Mouse (Mus musculus) hindbrain, embryonic 11.5 days (tissue): ENCODE measurements around the gene Uqcr11. TPM values are rescaled to one million over a fixed set of nuclear protein-coding genes. Genes with fewer than 3 reads are reported as not detected.
A peak's percentile ranks its signal among the peaks of the same experiment; 100 is the strongest.

Experiments used
- ATAC-seq: fragments of 200-750 bp; cut with Nextera tagmentation; 2 replicates; pipeline ENCODE4 v1.8.0; 2017; ENCODE audit warnings: mild to moderate bottlenecking, moderate TSS enrichment, moderate library complexity; ENCODE audit not compliant: low FRiP score
- DNase-seq: peaks from one replicate; pipeline ENCODE4 v3.0.0-alpha.2; 2015; ENCODE audit warnings: low spot score
- H3K27ac ChIP-seq: fragments of 300-500 bp; sonication (generic); 2 replicates; pipeline ENCODE4 v1.5.1; 2014; ENCODE audit warnings: mild to moderate bottlenecking, low read depth, low read length
- H3K27me3 ChIP-seq: fragments of 300-500 bp; sonication (generic); 2 replicates; pipeline ENCODE4 v1.6.1; 2014; ENCODE audit warnings: mild to moderate bottlenecking, low read length, moderate library complexity, mixed read lengths; ENCODE audit not compliant: control insufficient read depth, insufficient read depth
- H3K36me3 ChIP-seq: fragments of 300-500 bp; sonication (generic); 2 replicates; pipeline ENCODE4 v1.6.1; 2014; ENCODE audit warnings: mild to moderate bottlenecking, low read length, moderate library complexity, mixed read lengths; ENCODE audit not compliant: control insufficient read depth, insufficient read depth
- H3K4me1 ChIP-seq: fragments of 300-500 bp; sonication (generic); replicated peaks from 2 replicates; pipeline ENCODE4 v1.6.1; 2014; ENCODE audit warnings: low read length, mixed read lengths; ENCODE audit not compliant: control insufficient read depth, insufficient read depth
- H3K4me2 ChIP-seq: fragments of 300-500 bp; sonication (generic); replicated peaks from 2 replicates; pipeline ENCODE4 v1.6.1; 2014; ENCODE audit warnings: mild to moderate bottlenecking, low read depth, low read length
- H3K4me3 ChIP-seq: fragments of 300-500 bp; sonication (generic); 2 replicates; pipeline ENCODE4 v1.5.1; 2014; ENCODE audit warnings: low read depth, low read length
- H3K9ac ChIP-seq: fragments of 300-500 bp; sonication (generic); 2 replicates; pipeline ENCODE4 v1.6.1; 2014; ENCODE audit warnings: low read depth, low read length
- H3K9me3 ChIP-seq: fragments of 300-500 bp; sonication (generic); 2 replicates; pipeline ENCODE4 v1.6.1; 2016; ENCODE audit warnings: low read length; ENCODE audit not compliant: control insufficient read depth
- WGBS: fragments of 180-500 bp; shearing (Covaris S2); extraction: QIAGEN DNeasy Blood & Tissue Kit; methylation state at CpG from one replicate; pipeline ENCODE4 v1.1.7; 2014; 5-methylcytosine and 5-hydroxymethylcytosine counted together
- polyA plus RNA-seq: library from polyadenylated mRNA; unstranded; fragments of >200 nt; fragmentation: Nextera tagmentation; extraction: Ambion mirVana; gene quantifications from 2 replicates; pipeline ENCODE4 v1.2.1, GENCODE M21; 2014

Uqcr11 gene
- polyA plus RNA-seq, 1 experiment from 2014 or later: 466 TPM

GRCm38 (mm10) chr10:80388731-80389130 lies 17.9 kb downstream of the Uqcr11 start:
- H3K9ac ChIP-seq: no peak overlapping the region
- ATAC-seq: no peak
- no peak for DNase-seq
- H3K27me3 ChIP-seq: no peaks in the 10 kb centered on the region
- H3K9me3 ChIP-seq: no peaks in the 10 kb centered on the region
- no peak overlapping the region for H3K27ac ChIP-seq
- H3K36me3 ChIP-seq: peaks cover 19% of the 10 kb centered on the region
- H3K4me1 ChIP-seq: peaks cover 9% of the 10 kb centered on the region
- no peak overlapping the region for H3K4me2 ChIP-seq
- H3K4me3 ChIP-seq: no peak overlapping the region
- 25% methylated on average over 2 of the region's 2 CpGs for WGBS

GRCm38 (mm10) chr10:80387522-80387959 lies 19.1 kb downstream of the Uqcr11 start, which contains the start of gene Mex3d:
Gene Mex3d, minus strand, starts transcription at chr10:80387659.
- H3K9ac ChIP-seq: peak within 1 kb of the TSS; percentile 100
- H3K4me2 ChIP-seq: peak within 1 kb of the TSS; percentile 87
- H3K4me1 ChIP-seq: peaks cover 12% of the 10 kb centered on the region
- ATAC-seq: peak; percentile 41
- peak within 1 kb of the TSS; percentile 99 for H3K27ac ChIP-seq
- WGBS: 0% methylated on average over 1 of the region's 61 CpGs
- peak within 1 kb of the TSS; percentile 98 for H3K4me3 ChIP-seq
- no peaks in the 10 kb centered on the region for H3K9me3 ChIP-seq
- no peaks in the 10 kb centered on the region for H3K27me3 ChIP-seq
- peaks cover 12% of the 10 kb centered on the region for H3K36me3 ChIP-seq
- peak; percentile 94 for DNase-seq

GRCm38 (mm10) chr10:80386735-80387471 lies 19.7 kb downstream of the Uqcr11 start:
- under 1% methylated on average over 77 of the region's 94 CpGs for WGBS
- peak overlapping the region; percentile 98 for H3K4me3 ChIP-seq
- DNase-seq: peak; percentile 49
- H3K27me3 ChIP-seq: no peaks in the 10 kb centered on the region
- H3K4me1 ChIP-seq: peaks cover 12% of the 10 kb centered on the region
- H3K4me2 ChIP-seq: peak overlapping the region; percentile 80
- H3K36me3 ChIP-seq: peaks cover 10% of the 10 kb centered on the region
- no peaks in the 10 kb centered on the region for H3K9me3 ChIP-seq
- ATAC-seq: no peak
- peak overlapping the region; percentile 99 for H3K27ac ChIP-seq
- peak overlapping the region; percentile 100 for H3K9ac ChIP-seq

GRCm38 (mm10) chr10:80385811-80386734 lies 20.6 kb downstream of the Uqcr11 start:
- WGBS: 1% methylated on average over 34 of the region's 34 CpGs

GRCm38 (mm10) chr10:80385310-80385709 lies 21.3 kb downstream of the Uqcr11 start:
- Histone ChIP-seq H3K4me2 (peak overlapping the region; percentile 80), H3K4me3 (peak overlapping the region; percentile 98), H3K27me3 (no peaks in the 10 kb centered on the region), H3K36me3 (peaks cover 21% of the 10 kb centered on the region), H3K4me1 (peaks cover 12% of the 10 kb centered on the region), H3K27ac (peak overlapping the region; percentile 99), H3K9me3 (no peaks in the 10 kb centered on the region), H3K9ac (peak overlapping the region; percentile 100)
- WGBS: 16% methylated on average over 7 of the region's 7 CpGs
- peak; percentile 21 for ATAC-seq
- no peak for DNase-seq

More at GRCm38 (mm10) chr10:80385811-80386734, 20.6 kb downstream of the Uqcr11 start:
- Histone ChIP-seq H3K36me3 (peaks cover 17% of the 10 kb centered on the region), H3K4me2 (peak overlapping the region; percentile 80), H3K9ac (peak overlapping the region; percentile 100), H3K27ac (peak overlapping the region; percentile 99), H3K4me3 (peak overlapping the region; percentile 98), H3K4me1 (peaks cover 12% of the 10 kb centered on the region), H3K9me3 (no peaks in the 10 kb centered on the region), H3K27me3 (no peaks in the 10 kb centered on the region)
- ATAC-seq: peak; percentile 77
- peak; percentile 82 for DNase-seq

- H3K27ac ChIP-seq: peak overlapping the region; percentile 99
- peak overlapping the region; percentile 80 for H3K4me2 ChIP-seq
- H3K36me3 ChIP-seq: peaks cover 21% of the 10 kb centered on the region
- DNase-seq (no peak), ATAC-seq (no peak)
- WGBS: 82% methylated on average over 7 of the region's 7 CpGs
- no peaks in the 10 kb centered on the region for H3K27me3 ChIP-seq
- H3K9ac ChIP-seq: peak overlapping the region; percentile 100
- H3K4me1 ChIP-seq: peaks cover 12% of the 10 kb centered on the region
- peak overlapping the region; percentile 98 for H3K4me3 ChIP-seq
- no peaks in the 10 kb centered on the region for H3K9me3 ChIP-seq
Measured at GRCm38 (mm10) chr10:80384709-80385108, 21.9 kb downstream of the Uqcr11 start.

- Histone ChIP-seq H3K4me2 (peak overlapping the region; percentile 80), H3K27me3 (no peaks in the 10 kb centered on the region), H3K27ac (no peak overlapping the region), H3K9ac (peak overlapping the region; percentile 100; the same call in 1 of the 2 replicates), H3K4me1 (peaks cover 12% of the 10 kb centered on the region), H3K4me3 (peak overlapping the region; percentile 98), H3K36me3 (peaks cover 21% of the 10 kb centered on the region), H3K9me3 (no peaks in the 10 kb centered on the region)
- ATAC-seq: no peak
- WGBS: 88% methylated on average over 4 of the region's 4 CpGs
- DNase-seq: no peak
Measured at GRCm38 (mm10) chr10:80384115-80384639, 22.5 kb downstream of the Uqcr11 start.

- H3K27ac ChIP-seq: no peak overlapping the region
- peaks cover 21% of the 10 kb centered on the region for H3K36me3 ChIP-seq
- H3K9me3 ChIP-seq: no peaks in the 10 kb centered on the region
- H3K4me2 ChIP-seq: peak overlapping the region; percentile 80
- H3K27me3 ChIP-seq: no peaks in the 10 kb centered on the region
- peaks cover 12% of the 10 kb centered on the region for H3K4me1 ChIP-seq
- 0 out of 2 replicates have a peak overlapping the region, but pooled peaks have one; percentile 10 for H3K4me3 ChIP-seq
- no peak for DNase-seq
- H3K9ac ChIP-seq: peak overlapping the region; percentile 47; the same call in 1 of the 2 replicates
- WGBS: 72% methylated on average over 4 of the region's 4 CpGs
- no peak for ATAC-seq
Measured at GRCm38 (mm10) chr10:80383431-80383830, 23.2 kb downstream of the Uqcr11 start.
